Mouse (Mus musculus) bone marrow macrophage, adult 2 months (primary cell): ENCODE measurements around the gene Klk1b16.

ENCODE experiments used
- CTCF ChIP-seq: IDR thresholded peaks from 2 replicates; pipeline ENCODE4 v1.5.1; 2012; ENCODE audit warnings: low read depth, mild to moderate bottlenecking, low read length, moderate library complexity
- POLR2A ChIP-seq: IDR thresholded peaks from 2 replicates; pipeline ENCODE4 v1.6.1; 2012; ENCODE audit warnings: mild to moderate bottlenecking, low read depth, low read length, borderline replicate concordance

DNA sequence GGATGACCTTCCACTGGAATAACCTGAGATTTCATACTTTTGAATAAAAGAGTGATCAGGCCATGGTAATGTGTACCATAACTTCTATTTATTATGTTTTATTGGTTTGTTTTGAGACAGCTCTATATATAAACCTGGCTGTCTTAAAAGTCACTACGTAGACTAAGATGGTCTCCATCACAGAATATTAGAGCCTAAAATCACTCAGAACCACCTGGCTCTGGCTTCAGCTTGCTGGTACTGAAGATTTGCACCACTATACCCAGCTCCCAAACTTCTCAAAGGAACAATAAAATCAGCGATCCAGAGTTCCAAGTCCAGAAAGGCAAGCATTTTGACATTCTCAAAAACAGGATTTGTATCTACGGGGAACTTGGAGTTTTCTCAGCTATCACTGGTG lies at the start of gene Klk1b16:
- TF ChIP-seq CTCF (no peak), POLR2A (no peak)
